Mouse (Mus musculus) embryo, embryonic 10.5 days (tissue): ENCODE measurements at regions not wholly inside any gene's neighbourhood (a gene's known extent, or its start where the extent isn't known, plus 50 kb on each side); places are given as distances from the start of the nearest gene placed in this dataset.
A peak's percentile ranks its signal among the peaks of the same experiment; 100 is the strongest.

Source experiments
- DNase-seq: peaks from one replicate; pipeline ENCODE4 v3.0.0-alpha.2; 2015; ENCODE audit warnings: low spot score

DNA sequence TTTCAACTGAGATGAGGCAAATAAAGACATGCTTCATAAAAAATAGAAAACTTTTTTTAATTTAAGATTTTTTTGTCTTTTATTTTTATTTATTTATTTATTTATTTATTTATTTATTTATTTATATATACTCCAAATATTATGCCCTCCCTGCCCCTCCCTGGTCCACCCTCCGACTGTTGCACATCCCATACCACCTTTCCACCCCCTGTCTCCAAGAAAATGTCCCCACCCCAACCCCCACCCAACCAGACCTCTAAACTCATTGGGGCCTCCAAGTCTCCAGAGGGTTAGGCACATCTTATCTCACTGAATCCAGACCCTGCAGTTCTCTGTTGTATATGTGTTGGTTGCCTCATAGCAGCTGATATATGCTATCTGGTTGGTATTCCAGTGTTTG is 821.2 kb upstream of the Cdh7 start:
- DNase-seq, result no peak

- DNase-seq, result no peak
These were observed 811.4 kb upstream of the Cdh7 start for GRCm38 (mm10) chr1:109170838-109171237.

DNA sequence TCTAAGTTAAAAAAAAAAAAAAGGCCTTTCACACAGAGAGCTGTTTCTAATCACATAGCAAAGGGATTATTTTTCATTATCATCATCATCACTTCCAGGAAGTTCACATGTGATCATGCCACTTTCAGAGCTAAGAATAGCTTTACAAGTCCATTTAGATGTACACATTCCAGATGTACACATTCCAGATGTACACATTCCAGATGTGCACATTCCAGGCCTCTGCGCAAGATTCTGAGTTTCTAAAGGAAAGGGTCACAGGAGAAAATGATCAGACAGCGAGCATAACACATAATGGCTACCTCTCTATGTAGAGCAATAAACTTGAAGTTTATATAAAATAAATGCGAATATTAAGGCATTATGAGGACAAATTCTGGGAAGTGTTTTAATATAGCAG is 795.7 kb upstream of the Cdh7 start:
- peak; percentile 11 for DNase-seq

GRCm38 (mm10) chr1:109220088-109220487 is 762.1 kb upstream of the Cdh7 start:
- no peak for DNase-seq

DNA sequence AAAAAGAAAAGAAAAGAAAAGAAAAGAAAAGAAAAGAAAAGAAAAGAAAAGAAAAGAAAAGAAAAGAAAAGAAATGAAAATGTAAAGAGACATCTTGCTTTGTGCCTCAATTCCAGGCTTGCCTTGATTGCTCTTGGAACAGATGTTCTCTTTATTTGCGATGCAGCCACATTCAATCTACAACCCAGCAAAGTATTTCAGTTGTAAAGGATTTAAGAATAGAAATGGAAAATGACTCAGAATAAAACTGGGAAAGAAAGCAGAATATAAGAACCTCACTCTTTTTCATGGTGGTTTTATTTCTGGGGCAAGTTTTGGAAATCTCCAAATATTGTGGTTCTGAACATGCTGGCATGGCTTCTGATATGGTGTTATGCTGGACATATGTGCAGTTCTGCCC is 758.7 kb upstream of the Cdh7 start:
- DNase-seq, result no peak
